Mouse (Mus musculus) CH12.LX (cell line): ENCODE results near the gene Bcl11a.

Source experiments
- CTCF ChIP-seq, 2 experiments: IDR thresholded peaks in 1 of 2; conservative IDR thresholded peaks in 1 of 2; 2 replicates each; pipeline ENCODE4 v1.5.1; 2011 to 2012; ENCODE audit warnings: low read depth in 2 of 2, low read length in 2 of 2, improper control_type of control experiment in 1 of 2, inconsistent platforms in 1 of 2, mild to moderate bottlenecking in 1 of 2, moderate library complexity in 1 of 2
- MEF2A ChIP-seq: IDR thresholded peaks from 2 replicates; pipeline ENCODE4 v1.6.1; 2014; ENCODE audit warnings: low read depth, mild to moderate bottlenecking, inconsistent platforms, low read length, improper control_type of control experiment, borderline replicate concordance
- POLR2A ChIP-seq: IDR thresholded peaks from 2 replicates; pipeline ENCODE4 v1.6.1; 2011; ENCODE audit warnings: low read depth, mild to moderate bottlenecking, improper control_type of control experiment, low read length

GRCm38 (mm10) chr11:24178823-24179476 lies 101.1 kb downstream of the Bcl11a start:
- TF ChIP-seq CTCF (conservative IDR thresholded peaks at IDR 0.05 in 1 of 2, IDR thresholded peaks at IDR 0.05 in 1 of 2; ENCODE audit: low read depth in 2 of 2, low read length in 2 of 2) (no peak), MEF2A (no peak), POLR2A (no peak)
